Comparison of ENCODE assay signal across 8 mouse cellular contexts in genomic region chr5:142812621-142812975, GRCm38 (mm10). TPM values are rescaled to one million over a fixed set of nuclear protein-coding genes. Genes with fewer than 3 reads are reported as not detected.
A peak's percentile ranks its signal among the peaks of the same experiment; 100 is the strongest.
DNase-seq lines count a peak whose midpoint lies in the region; ATAC-seq lines count a peak whose summit lies in the region.

No protein-coding gene starts in this region.

- peak overlapping the region; percentile 100 for H3K9ac ChIP-seq in hindbrain, embryonic 14.5 days
- peak overlapping the region; percentile 100 for H3K9ac ChIP-seq in midbrain, embryonic 11.5 days (ENCODE audit: low read length)

- no peaks in the 10 kb centered on the region for H3K9me3 ChIP-seq in heart, embryonic 10.5 days
- no peaks in the 10 kb centered on the region for H3K9me3 ChIP-seq in hindbrain, embryonic 14.5 days (ENCODE audit: control insufficient read depth, low read length)
- no peaks in the 10 kb centered on the region for H3K9me3 ChIP-seq in midbrain, embryonic 11.5 days (ENCODE audit: control insufficient read depth, low read length)

- H3K4me1 ChIP-seq in heart, embryonic 10.5 days, result peaks cover 49% of the 10 kb centered on the region
- peaks cover 42% of the 10 kb centered on the region for H3K4me1 ChIP-seq in hindbrain, embryonic 14.5 days (replicated peaks; ENCODE audit: control insufficient read depth, insufficient read depth, low read length)
- H3K4me1 ChIP-seq in midbrain, embryonic 11.5 days (ENCODE audit: control insufficient read depth, insufficient read depth, low read length), result peaks cover 39% of the 10 kb centered on the region

- WGBS in heart, embryonic 10.5 days, result 9% methylated on average over 8 of the region's 8 CpGs
- 3% methylated on average over 8 of the region's 8 CpGs for WGBS in hindbrain, embryonic 14.5 days
- 4% methylated on average over 8 of the region's 8 CpGs for WGBS in midbrain, embryonic 11.5 days

- ATAC-seq in hindbrain, embryonic 14.5 days (ENCODE audit: low FRiP score), result no peak
- ATAC-seq in midbrain, embryonic 11.5 days (ENCODE audit: low FRiP score), result no peak

- peak overlapping the region; percentile 100 for H3K27ac ChIP-seq in heart, embryonic 10.5 days
- peak overlapping the region; percentile 100 for H3K27ac ChIP-seq in hindbrain, embryonic 14.5 days
- H3K27ac ChIP-seq in midbrain, embryonic 11.5 days (ENCODE audit: low read depth, low read length), result peak overlapping the region; percentile 100

- H3K27me3 ChIP-seq in heart, embryonic 10.5 days (ENCODE audit: insufficient read depth, poor library complexity, severe bottlenecking), result no peaks in the 10 kb centered on the region
- H3K27me3 ChIP-seq in hindbrain, embryonic 14.5 days (ENCODE audit: control insufficient read depth, insufficient read depth, low read length), result no peaks in the 10 kb centered on the region
- H3K27me3 ChIP-seq in midbrain, embryonic 11.5 days (ENCODE audit: control insufficient read depth, insufficient read depth, low read length), result no peaks in the 10 kb centered on the region

- DNase-seq in heart, embryonic 10.5 days (ENCODE audit: low spot score), result no peak
- DNase-seq in heart, postnatal 4 days, result no peak
- peak; percentile 20 for DNase-seq in MN1 (ENCODE audit: low spot score)
- no peak for DNase-seq in hindbrain, embryonic 14.5 days (ENCODE audit: low spot score)
- DNase-seq in midbrain, embryonic 11.5 days (ENCODE audit: low spot score, missing footprints), result peak; percentile 96
- DNase-seq in cerebellum, postnatal 10 days, result no peak
- DNase-seq in urinary bladder, postnatal 4 days (ENCODE audit: low spot score in 2 of 2), result no peak
- no peak for DNase-seq in layer of hippocampus, postnatal 14 days (ENCODE audit: low spot score in 2 of 2)

- H3K4me3 ChIP-seq in heart, embryonic 10.5 days, result peak overlapping the region; percentile 99
- peak overlapping the region; percentile 98 for H3K4me3 ChIP-seq in hindbrain, embryonic 14.5 days (replicated peaks; ENCODE audit: low read length)
- H3K4me3 ChIP-seq in midbrain, embryonic 11.5 days (ENCODE audit: low read depth, low read length), result peak overlapping the region; percentile 97

- H3K36me3 ChIP-seq in heart, embryonic 10.5 days, result peaks cover 31% of the 10 kb centered on the region
- peaks cover 27% of the 10 kb centered on the region for H3K36me3 ChIP-seq in hindbrain, embryonic 14.5 days (replicated peaks; ENCODE audit: control insufficient read depth, insufficient read depth)
- peaks cover 5% of the 10 kb centered on the region; the same call in 1 of the 2 replicates for H3K36me3 ChIP-seq in midbrain, embryonic 11.5 days (ENCODE audit: control insufficient read depth, insufficient read depth, low read length)

- peak overlapping the region; percentile 98 for H3K4me2 ChIP-seq in hindbrain, embryonic 14.5 days (replicated peaks)
- H3K4me2 ChIP-seq in midbrain, embryonic 11.5 days, result peak overlapping the region; percentile 90

RNA-seq across cellular contexts. Expression of gene Tnrc18, which starts 4.9 kb away (rescaled TPM):
- 22.2 and 24.8 TPM in 2 replicates for polyA plus RNA-seq in heart, embryonic 10.5 days (2016; fragmentation: Nextera tagmentation; extraction: Ambion mirVana)
- total RNA-seq in heart, postnatal 4 days (2021), result 100 to 1,000 TPM; 113 TPM
- polyA plus RNA-seq in hindbrain, embryonic 14.5 days (2014; fragmentation: Nextera tagmentation; extraction: Ambion mirVana), result 34.1 and 38.9 TPM in 2 replicates
- polyA plus RNA-seq in midbrain, embryonic 11.5 days (2014; fragmentation: Nextera tagmentation; extraction: Ambion mirVana), result 26.9 and 27.4 TPM in 2 replicates
- total RNA-seq in layer of hippocampus, postnatal 14 days (2021), result 100 to 1,000 TPM; 172 to 184 TPM

Comparison
In these comparisons a context has a peak if more than half of its experiments do, and no peak if none do; other contexts are left out.
1. DNase-seq: peak in MN1 (single experiment) and midbrain, embryonic 11.5 days (single experiment); none in heart, embryonic 10.5 days (single experiment), heart, postnatal 4 days (single experiment), hindbrain, embryonic 14.5 days (single experiment), cerebellum, postnatal 10 days (0 of 2), urinary bladder, postnatal 4 days (0 of 2) and layer of hippocampus, postnatal 14 days (0 of 2).
2. Peak in every context shown above with its lines, with median percentiles within 50 percentile points of each other: H3K27ac ChIP-seq and H3K4me3 ChIP-seq.